19 mouse cellular contexts compared by ENCODE assay signal in the genomic region with DNA sequence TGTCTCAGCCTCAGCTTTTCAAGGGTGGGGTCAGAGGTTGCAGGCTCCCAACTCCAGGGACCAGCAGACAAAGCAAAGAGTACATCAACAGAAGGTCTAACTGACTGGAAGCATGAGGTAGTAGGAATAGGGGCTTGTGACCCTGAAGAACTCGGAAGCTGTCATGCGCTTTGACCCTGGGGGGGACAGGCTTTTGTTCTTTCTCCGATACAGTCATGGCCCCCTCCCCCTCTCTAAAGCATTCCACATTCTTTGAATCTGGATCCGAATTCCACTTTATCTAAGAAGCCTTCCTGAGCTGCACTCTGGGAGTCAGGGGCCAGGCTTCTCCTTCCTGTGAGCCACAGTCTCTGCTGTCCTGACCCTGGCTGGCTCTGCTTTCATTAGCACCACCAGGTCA. TPM values are rescaled to one million over a fixed set of nuclear protein-coding genes. Genes with fewer than 3 reads are reported as not detected.
"Had no signal": no experiment of that assay in that cellular context is flagged by ENCODE, and none has a peak within 500 bp of the region (broad histone marks: within the 10 kb centered on the region; RNA-seq: fewer than 3 reads in every experiment).

No protein-coding gene starts in this region.

- DNase-seq: kidney, postnatal 25 days; lung, adult 2 months; lung, postnatal 36 days; right cerebral cortex, postnatal 25 days; thymus, postnatal 36 days had no signal

- H3K9ac ChIP-seq: limb, embryonic 15.5 days; midbrain, embryonic 13.5 days had no signal

- H3K9me3 ChIP-seq: limb, embryonic 15.5 days; midbrain, embryonic 13.5 days had no signal

- H3K4me3 ChIP-seq: left cerebral cortex, adult 2 months; limb, embryonic 15.5 days; midbrain, embryonic 13.5 days had no signal

- H3K4me2 ChIP-seq: limb, embryonic 15.5 days; midbrain, embryonic 13.5 days had no signal

- H3K27ac ChIP-seq: left cerebral cortex, adult 2 months; limb, embryonic 15.5 days; midbrain, embryonic 13.5 days had no signal

- H3K36me3 ChIP-seq: limb, embryonic 15.5 days; midbrain, embryonic 13.5 days had no signal

- ATAC-seq: lung, postnatal 0 days; midbrain, embryonic 13.5 days had no signal

RNA-seq across cellular contexts. Expression of a gene that starts 34.8 kb away (rescaled TPM):
- total RNA-seq: layer of hippocampus, postnatal 25 days; left cerebral cortex, adult 2 months; left cerebral cortex, postnatal 14 days; megakaryocyte progenitor cell, adult 5-6 weeks had no signal
- polyA plus RNA-seq: lung, postnatal 0 days; neural tube, embryonic 14.5 days; small intestine, adult 2 months; stomach, embryonic 16.5 days had no signal

RNA-seq across cellular contexts. Expression of a gene that starts 37.8 kb away (rescaled TPM):
- total RNA-seq: megakaryocyte progenitor cell, adult 5-6 weeks had no signal

RNA-seq across cellular contexts. Expression of a gene that starts 52.1 kb away (rescaled TPM):
- total RNA-seq: layer of hippocampus, postnatal 25 days; left cerebral cortex, adult 2 months; left cerebral cortex, postnatal 14 days; megakaryocyte progenitor cell, adult 5-6 weeks; midbrain, postnatal 0 days had no signal
- polyA plus RNA-seq: kidney, embryonic 16.5 days; limb, embryonic 11.5 days; limb, embryonic 15.5 days; lung, adult 2 months; midbrain, embryonic 13.5 days; midbrain, postnatal 0 days; neural tube, embryonic 14.5 days; small intestine, adult 2 months; stomach, embryonic 16.5 days; thymus, postnatal 0 days had no signal
